Mouse (Mus musculus) forebrain, embryonic 10.5 days (tissue): ENCODE results near the gene Atxn2l. TPM values are rescaled to one million over a fixed set of nuclear protein-coding genes. Genes with fewer than 3 reads are reported as not detected.

ENCODE experiments used
- DNase-seq: peaks from one replicate; pipeline ENCODE4 v3.0.0-alpha.2; 2017; ENCODE audit warnings: low spot score; ENCODE audit errors: extremely low spot score
- H3K27ac ChIP-seq: fragments of 300-500 bp; sonication (generic); 2 replicates; pipeline ENCODE4 v1.5.1; 2016; ENCODE audit warnings: mild to moderate bottlenecking
- H3K27me3 ChIP-seq: fragments of 300-500 bp; sonication (generic); 2 replicates; pipeline ENCODE4 v1.6.1; 2016; ENCODE audit warnings: mild to moderate bottlenecking; ENCODE audit not compliant: poor library complexity, severe bottlenecking
- H3K36me3 ChIP-seq: fragments of 300-500 bp; sonication (generic); replicated peaks from 2 replicates; pipeline ENCODE4 v1.6.1; 2016; ENCODE audit warnings: mild to moderate bottlenecking, moderate library complexity
- H3K4me1 ChIP-seq: fragments of 300-500 bp; sonication (generic); 2 replicates; pipeline ENCODE4 v1.6.1; 2016
- H3K4me3 ChIP-seq: fragments of 300-500 bp; sonication (generic); 2 replicates; pipeline ENCODE4 v1.5.1; 2016; ENCODE audit warnings: mild to moderate bottlenecking, moderate library complexity
- H3K9me3 ChIP-seq: fragments of 300-500 bp; sonication (generic); 2 replicates; pipeline ENCODE4 v1.6.1; 2016; ENCODE audit warnings: mild to moderate bottlenecking, moderate library complexity
- WGBS: fragments of 180-500 bp; shearing (Covaris S2); methylation state at CpG from one replicate; pipeline ENCODE4 v1.1.7; 2016; 5-methylcytosine and 5-hydroxymethylcytosine counted together
- polyA plus RNA-seq: library from polyadenylated mRNA; unstranded; fragments of >200 nt; fragmentation: Nextera tagmentation; extraction: Ambion mirVana; gene quantifications from 2 replicates; pipeline ENCODE4 v1.2.1, GENCODE M21; 2016

Atxn2l gene
- 49.0 and 55.3 TPM in 2 replicates for polyA plus RNA-seq

DNA sequence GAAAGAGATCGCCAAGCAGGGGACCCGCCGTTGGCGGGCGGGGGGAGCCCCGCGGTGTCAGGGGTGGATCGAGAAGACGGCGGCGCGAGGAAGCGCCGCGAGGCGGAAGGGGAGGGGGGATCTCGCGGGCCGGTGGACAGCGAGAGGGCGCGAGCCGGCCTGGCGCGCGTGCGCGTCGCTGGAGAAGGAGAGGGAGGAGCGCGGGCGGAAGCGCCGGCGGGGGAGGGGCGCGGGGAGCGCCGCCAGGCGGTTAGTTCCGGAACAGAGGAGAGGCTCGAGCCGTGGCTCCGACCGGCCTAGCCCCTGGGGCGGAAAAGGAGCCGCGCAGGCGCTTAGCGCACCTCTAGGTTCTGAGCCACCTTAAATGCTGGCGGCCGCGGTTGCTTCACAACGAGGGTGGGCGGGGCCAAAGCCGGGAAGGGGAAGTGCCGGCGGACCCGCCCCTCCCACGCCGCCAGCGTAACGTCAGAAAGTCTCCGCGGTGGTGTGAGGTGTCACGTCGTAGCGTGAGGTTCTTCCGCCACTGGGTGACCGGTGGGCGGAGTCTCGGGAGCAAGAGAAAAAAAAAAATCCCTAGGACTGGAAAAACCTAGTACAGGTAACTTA is at the start of gene Atxn2l:
Gene Atxn2l, minus strand, starts transcription at position 165 of the 606 bp plus-strand sequence.
- Histone ChIP-seq H3K27ac (peak within 1 kb of the TSS; percentile 98), H3K4me1 (peaks cover 17% of the 10 kb centered on the region), H3K36me3 (peaks cover 30% of the 10 kb centered on the region), H3K9me3 (no peaks in the 10 kb centered on the region), H3K27me3 (no peaks in the 10 kb centered on the region), H3K4me3 (peak within 1 kb of the TSS; percentile 80)
- DNase-seq: peak; percentile 99
- WGBS: under 1% methylated on average over 64 of the region's 72 CpGs

DNA sequence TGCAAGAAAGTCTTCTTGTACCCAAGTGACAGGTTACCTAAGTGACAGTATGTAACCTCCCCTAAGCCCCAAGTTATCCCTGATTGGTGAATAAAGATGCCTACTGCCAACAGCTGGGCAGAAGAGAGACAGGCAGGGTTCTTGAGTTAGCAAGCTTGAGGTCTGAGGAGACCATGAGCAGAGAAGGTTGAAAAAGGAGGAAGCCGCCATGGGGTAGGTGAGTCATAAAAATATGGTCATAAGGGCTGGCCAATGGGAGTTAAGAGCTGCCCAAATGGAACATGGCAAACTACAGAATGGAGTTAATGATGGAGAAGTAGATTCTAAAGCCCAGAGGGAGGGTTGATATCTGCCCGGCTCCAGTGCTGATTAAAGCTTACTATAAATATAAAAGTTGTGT is 42.4 kb upstream of the Atxn2l start:
- H3K9me3 ChIP-seq: no peaks in the 10 kb centered on the region
- no peak overlapping the region for H3K27ac ChIP-seq
- peaks cover 72% of the 10 kb centered on the region for H3K36me3 ChIP-seq
- H3K27me3 ChIP-seq: no peaks in the 10 kb centered on the region
- H3K4me1 ChIP-seq: no peaks in the 10 kb centered on the region
- no peak overlapping the region for H3K4me3 ChIP-seq
- 91% methylated on average over 2 of the region's 2 CpGs for WGBS
- DNase-seq: no peak

DNA sequence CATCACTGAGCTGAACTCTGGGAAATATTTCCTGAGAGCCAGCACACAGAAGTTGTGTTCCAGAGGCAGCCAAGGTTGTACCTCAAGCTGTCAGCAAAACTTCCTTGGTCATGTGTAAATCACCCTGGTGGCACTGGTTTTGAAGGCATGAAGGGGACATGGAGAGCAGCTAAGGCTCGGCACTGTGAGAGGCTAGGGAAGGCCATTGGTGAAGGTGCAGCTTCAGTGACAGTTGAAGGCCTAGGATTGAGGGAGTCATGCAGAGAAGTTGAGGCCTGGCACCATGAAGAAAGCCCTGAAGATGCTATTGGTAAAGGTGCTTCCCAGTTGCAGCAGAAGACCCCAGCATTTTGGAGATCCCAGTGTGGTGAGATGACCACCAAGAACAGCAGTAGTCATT is 38.4 kb upstream of the Atxn2l start:
- H3K9me3 ChIP-seq: no peaks in the 10 kb centered on the region
- H3K4me3 ChIP-seq: no peak overlapping the region
- no peak overlapping the region for H3K27ac ChIP-seq
- 85% methylated on average over 1 of the region's 1 CpGs for WGBS
- H3K4me1 ChIP-seq: no peaks in the 10 kb centered on the region
- peaks cover 6% of the 10 kb centered on the region for H3K27me3 ChIP-seq
- DNase-seq: no peak
- peaks cover 33% of the 10 kb centered on the region for H3K36me3 ChIP-seq

DNA sequence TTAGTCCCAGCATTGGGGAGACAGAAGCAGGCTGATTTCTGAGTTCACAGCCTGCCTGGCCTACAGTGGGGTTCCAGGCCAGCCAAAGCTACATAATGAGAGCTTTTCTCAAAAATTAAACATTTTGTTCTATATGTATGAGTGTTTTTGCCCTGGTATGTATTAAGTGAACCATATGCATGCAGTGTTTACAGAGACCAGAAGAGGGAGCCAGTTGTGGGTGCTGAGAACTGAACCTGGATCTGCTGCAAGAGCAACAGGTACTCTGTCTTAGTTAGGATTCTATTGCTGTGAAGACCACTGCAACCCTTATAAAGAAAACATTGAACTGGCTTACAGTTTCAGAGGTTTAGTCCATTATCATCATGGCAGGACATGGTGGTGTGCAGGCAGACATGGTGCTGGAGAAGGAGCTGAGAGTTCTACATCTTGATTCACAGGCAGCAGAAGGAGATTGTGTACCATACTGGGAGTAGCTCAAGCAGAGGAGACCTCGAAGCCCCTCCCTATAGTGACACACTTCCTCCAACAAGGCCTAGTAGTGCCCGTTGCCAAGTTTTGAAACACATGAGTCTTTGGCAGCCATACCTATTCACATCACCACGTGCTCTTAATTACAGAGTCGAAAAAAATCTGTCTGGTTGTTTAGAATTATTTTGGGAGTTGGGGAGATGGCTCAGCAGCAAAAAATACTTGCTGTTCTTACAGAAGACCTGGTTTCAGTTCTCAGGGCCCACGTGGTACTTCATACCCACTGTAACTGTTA is 34.8 kb upstream of the Atxn2l start:
- 76% methylated on average over 5 of the region's 5 CpGs for WGBS
- H3K9me3 ChIP-seq: no peaks in the 10 kb centered on the region
- H3K4me3 ChIP-seq: no peak overlapping the region
- peaks cover 29% of the 10 kb centered on the region for H3K27me3 ChIP-seq
- peaks cover 10% of the 10 kb centered on the region for H3K4me1 ChIP-seq
- no peak for DNase-seq
- H3K27ac ChIP-seq: no peak overlapping the region
- H3K36me3 ChIP-seq: no peaks in the 10 kb centered on the region

DNA sequence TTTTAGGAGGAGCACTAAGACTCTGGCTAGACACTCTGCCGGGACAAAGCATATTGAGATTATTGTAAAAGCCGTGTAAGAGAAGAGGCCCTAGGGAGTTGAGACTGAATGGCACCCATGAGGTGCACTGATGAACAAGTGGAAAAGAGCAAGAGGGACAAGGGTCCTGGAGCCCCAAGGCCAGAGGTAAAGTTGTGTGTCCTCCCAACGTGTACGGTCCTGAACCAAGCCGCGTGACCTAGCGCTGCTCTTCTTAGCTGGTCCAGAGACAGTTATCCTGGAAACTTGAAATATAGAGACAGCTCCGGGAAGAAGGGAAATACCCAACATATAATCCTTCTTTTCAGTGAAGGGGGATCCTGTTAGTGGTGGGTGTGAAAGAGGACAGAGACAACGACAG is 33.2 kb upstream of the Atxn2l start:
- DNase-seq: peak; percentile 21
- Histone ChIP-seq H3K27ac (peak overlapping the region; percentile 81; the same call in 1 of the 2 replicates), H3K4me3 (peak overlapping the region; percentile 57), H3K4me1 (peaks cover 10% of the 10 kb centered on the region), H3K36me3 (no peaks in the 10 kb centered on the region), H3K27me3 (peaks cover 29% of the 10 kb centered on the region), H3K9me3 (no peaks in the 10 kb centered on the region)
- 63% methylated on average over 9 of the region's 9 CpGs for whole genome bisulfite sequencing

DNA sequence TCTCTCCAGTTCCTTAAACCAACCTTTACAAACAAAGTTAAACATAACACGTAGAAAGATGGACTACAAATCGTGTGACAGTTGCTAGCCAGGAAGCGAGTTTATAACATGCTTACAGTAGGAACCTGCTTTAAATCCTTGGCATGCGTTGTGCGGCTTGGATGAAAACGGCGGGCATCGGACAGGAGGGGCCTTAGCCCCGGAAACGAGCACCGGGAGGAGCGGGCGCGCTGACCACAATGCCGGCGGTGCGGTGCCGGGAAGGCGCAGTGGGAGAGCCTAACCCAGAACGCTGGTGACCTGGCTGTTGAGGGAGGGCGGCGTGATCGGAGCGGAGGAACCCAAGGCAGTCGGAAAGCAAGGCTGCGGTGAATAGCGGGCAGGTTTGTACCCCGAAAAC is 32.5 kb upstream of the Atxn2l start:
- Histone ChIP-seq H3K4me1 (peaks cover 10% of the 10 kb centered on the region), H3K27ac (peak overlapping the region; percentile 81), H3K36me3 (no peaks in the 10 kb centered on the region), H3K27me3 (peaks cover 29% of the 10 kb centered on the region), H3K4me3 (peak overlapping the region; percentile 57), H3K9me3 (no peaks in the 10 kb centered on the region)
- peak; percentile 53 for DNase-seq
- 2% methylated on average over 28 of the region's 28 CpGs for WGBS

DNA sequence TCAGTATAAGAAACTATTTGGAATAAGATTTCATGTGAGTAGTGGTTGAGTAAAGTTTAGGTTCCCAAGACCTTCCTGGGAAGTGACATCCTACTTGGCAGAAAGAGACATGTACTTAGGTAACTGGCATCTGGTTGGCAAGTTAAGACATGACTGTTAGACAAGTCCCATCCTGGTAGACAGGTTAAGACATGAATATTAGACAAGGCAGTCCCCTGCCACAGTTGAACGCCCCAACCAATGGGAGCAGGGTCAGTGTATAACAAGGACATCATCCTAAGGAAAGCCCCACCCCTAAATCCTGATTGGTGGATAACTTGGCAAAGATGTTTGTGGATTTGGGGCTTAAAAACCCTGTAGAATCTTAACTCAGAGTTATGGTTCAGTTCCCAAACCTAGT is 30.2 kb upstream of the Atxn2l start:
- Histone ChIP-seq H3K27ac (no peak overlapping the region), H3K4me1 (peaks cover 10% of the 10 kb centered on the region), H3K36me3 (no peaks in the 10 kb centered on the region), H3K27me3 (peaks cover 29% of the 10 kb centered on the region), H3K9me3 (no peaks in the 10 kb centered on the region), H3K4me3 (no peak overlapping the region)
- 84% methylated on average over 1 of the region's 1 CpGs for WGBS
- no peak for DNase-seq

DNA sequence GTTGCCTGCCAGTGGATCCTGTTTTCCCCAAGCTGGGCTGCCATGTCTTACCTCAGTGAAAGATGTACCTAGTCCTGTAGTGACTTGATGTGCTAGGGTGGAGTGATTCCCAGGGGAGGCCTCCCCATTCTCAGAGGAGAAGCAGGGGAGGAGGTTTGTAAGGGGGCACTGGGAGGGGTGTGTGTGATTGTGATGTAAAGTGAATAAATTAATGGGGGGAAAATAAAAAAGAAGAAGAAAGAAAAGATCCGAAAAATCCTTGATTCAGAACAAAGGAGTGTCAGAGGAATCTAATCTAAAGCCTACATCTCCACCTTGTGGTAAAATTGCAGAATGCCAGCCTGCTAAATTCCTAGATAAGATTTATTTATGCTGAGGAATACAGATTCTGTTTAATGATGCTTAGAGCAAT is 24.9 kb upstream of the Atxn2l start:
- peak; percentile 39 for DNase-seq
- H3K27ac ChIP-seq: peak overlapping the region; percentile 87
- H3K27me3 ChIP-seq: no peaks in the 10 kb centered on the region
- no peaks in the 10 kb centered on the region for H3K9me3 ChIP-seq
- peaks cover 3% of the 10 kb centered on the region; the same call in 1 of the 2 replicates for H3K4me1 ChIP-seq
- 20% methylated on average over 1 of the region's 1 CpGs for WGBS
- no peaks in the 10 kb centered on the region for H3K36me3 ChIP-seq
- H3K4me3 ChIP-seq: no peak overlapping the region; the same call in 1 of the 2 replicates

DNA sequence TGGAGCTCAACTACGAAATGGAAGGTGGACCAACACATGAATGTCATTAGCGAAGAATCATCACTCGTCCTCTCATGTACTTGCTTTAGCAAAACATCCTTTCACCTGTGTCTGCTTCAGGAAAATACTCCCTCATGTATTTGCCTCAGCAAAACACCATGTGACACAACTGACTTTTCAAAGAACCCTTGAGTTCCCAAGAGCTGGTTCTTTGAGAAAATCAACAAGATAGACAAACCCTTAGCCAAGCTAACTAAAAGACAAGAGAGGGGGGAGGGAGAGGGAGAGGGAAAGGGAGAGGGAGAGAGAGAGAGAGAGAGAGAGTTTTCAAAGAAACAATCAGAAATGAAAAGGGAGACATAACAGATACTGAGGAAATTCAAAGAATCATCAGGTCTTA is 20.1 kb upstream of the Atxn2l start:
- WGBS: 85% methylated on average over 3 of the region's 3 CpGs

DNA sequence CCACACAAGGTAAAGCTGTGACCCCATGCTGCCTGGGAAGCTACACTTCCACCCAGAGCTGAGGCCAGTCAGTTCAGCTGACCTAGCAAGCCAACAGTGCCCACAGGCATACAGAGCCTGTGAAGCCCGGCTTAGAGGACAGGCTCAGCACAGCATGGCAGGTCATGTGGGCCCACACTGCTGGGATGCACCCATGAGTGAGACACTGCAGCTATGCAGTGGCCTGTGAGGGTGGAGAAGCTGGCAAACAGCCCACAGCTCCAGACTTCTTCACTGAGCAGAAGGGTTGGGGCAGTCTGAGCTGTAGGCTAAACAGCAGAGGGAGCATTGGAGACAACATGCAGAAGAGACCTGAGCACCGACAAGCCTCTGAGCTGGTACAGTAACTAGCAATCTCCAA is 16.3 kb upstream of the Atxn2l start:
- Histone ChIP-seq H3K9me3 (no peaks in the 10 kb centered on the region), H3K36me3 (no peaks in the 10 kb centered on the region), H3K27ac (no peak overlapping the region), H3K4me3 (no peak overlapping the region), H3K4me1 (peaks cover 3% of the 10 kb centered on the region; the same call in 1 of the 2 replicates), H3K27me3 (no peaks in the 10 kb centered on the region)
- no peak for DNase-seq
- 78% methylated on average over 2 of the region's 2 CpGs for WGBS

More for the DNA sequence above, 20.1 kb upstream of the Atxn2l start:
- Histone ChIP-seq H3K27me3 (no peaks in the 10 kb centered on the region), H3K36me3 (no peaks in the 10 kb centered on the region), H3K4me1 (peaks cover 6% of the 10 kb centered on the region; the same call in 1 of the 2 replicates), H3K4me3 (no peak overlapping the region), H3K9me3 (no peaks in the 10 kb centered on the region), H3K27ac (no peak overlapping the region)
- DNase-seq: no peak

DNA sequence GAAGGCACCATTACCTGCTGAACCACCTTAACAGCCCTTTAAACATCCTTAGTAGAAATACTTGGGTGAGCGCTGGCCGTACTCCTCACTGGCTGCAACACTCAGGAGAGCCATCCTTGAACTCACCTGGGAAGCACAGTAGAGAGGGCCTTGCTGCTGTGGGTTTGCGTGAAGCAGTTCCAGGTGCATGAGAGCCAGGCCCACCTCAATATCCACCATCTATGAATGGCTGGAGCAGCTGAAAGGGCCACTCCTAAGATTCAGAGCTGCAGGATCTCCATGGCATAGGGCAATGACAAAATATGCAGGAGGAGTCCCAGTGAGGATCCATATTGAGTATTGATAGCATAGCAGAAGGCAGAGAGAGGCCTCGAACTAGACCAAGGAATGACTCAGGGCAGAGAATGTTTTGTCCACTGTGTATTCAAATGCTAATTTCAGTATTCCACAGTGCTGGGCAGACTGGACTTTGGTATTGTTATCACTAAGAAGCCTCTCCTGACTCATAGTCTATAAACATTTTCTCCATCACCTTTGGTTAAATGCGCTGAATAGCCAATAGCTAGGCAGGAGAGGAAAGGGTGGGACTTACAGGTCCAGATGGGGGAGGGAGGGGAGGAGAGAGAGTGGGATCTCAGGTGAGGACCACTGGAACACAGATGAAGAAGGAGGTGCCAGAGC is 15.2 kb upstream of the Atxn2l start:
- no peak for DNase-seq
- WGBS: 86% methylated on average over 5 of the region's 5 CpGs
- H3K27ac ChIP-seq: no peak overlapping the region

DNA sequence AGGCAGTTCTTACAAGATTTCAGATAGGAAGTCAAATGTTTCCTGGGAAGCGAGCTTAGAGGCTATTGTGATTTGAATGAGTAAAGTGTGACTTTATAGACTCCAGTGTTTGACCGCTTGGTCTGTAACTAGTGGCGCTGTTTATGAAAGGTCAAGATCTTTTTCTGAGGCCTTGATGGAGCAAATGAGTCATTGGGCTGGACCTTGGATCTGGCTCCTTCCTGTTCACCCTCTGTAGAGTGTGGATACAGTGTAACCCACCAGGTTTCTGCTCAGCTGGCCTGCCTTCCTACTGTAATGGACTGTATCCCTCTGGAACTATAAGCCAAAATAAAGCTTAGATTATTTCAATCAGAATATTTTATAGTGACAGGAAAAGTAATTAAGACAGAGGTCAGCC is 8.1 kb upstream of the Atxn2l start:
- WGBS: 91% methylated on average over 3 of the region's 3 CpGs
- no peaks in the 10 kb centered on the region for H3K27me3 ChIP-seq
- H3K27ac ChIP-seq: no peak overlapping the region
- H3K4me1 ChIP-seq: no peaks in the 10 kb centered on the region
- H3K9me3 ChIP-seq: no peaks in the 10 kb centered on the region
- H3K36me3 ChIP-seq: no peaks in the 10 kb centered on the region
- DNase-seq: no peak
- H3K4me3 ChIP-seq: no peak overlapping the region

More for the DNA sequence above, 15.2 kb upstream of the Atxn2l start:
- Histone ChIP-seq H3K27me3 (no peaks in the 10 kb centered on the region), H3K36me3 (no peaks in the 10 kb centered on the region), H3K9me3 (no peaks in the 10 kb centered on the region), H3K4me1 (peaks cover 3% of the 10 kb centered on the region; the same call in 1 of the 2 replicates), H3K4me3 (no peak overlapping the region)
